Mouse (Mus musculus) adrenal gland, adult 8-10 months (tissue): Measurements from ENCODE around the gene Ephb1. TPM values are rescaled to one million over a fixed set of nuclear protein-coding genes. Genes with fewer than 3 reads are reported as not detected.

Experiments used
- DNase-seq: peaks from one replicate; pipeline ENCODE4 v3.0.0; 2022
- total RNA-seq, 4 experiments: library from RNA; stranded (reverse); gene quantifications; 2 replicates each; pipeline ENCODE4 v1.2.4; 2022

Ephb1 gene
- total RNA-seq, 4 experiments from 2014 or later: 1.2 to 3.1 (median 2.0) TPM

GRCm38 (mm10) chr9:102138671-102139070 lies 215.8 kb downstream of the Ephb1 start:
- no peak for DNase-seq

DNA sequence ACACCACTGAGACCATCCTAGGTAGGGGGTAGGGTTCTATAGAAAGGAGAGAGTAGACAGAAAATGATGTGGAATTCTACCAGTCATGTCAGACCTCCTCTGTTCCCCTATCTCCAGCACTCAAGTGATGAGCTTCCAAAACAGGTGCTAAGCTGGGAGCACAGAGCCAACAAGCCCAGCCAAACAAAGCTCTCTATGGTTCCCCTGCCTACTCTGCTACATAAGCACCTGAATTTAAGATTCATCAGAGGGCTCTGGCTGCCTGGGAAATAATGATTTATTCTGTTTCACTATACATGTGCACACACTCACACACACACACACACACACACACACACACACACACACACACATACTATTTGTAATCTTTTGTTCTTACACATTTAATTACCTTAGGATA lies 216.3 kb downstream of the Ephb1 start:
- no peak for DNase-seq

DNA sequence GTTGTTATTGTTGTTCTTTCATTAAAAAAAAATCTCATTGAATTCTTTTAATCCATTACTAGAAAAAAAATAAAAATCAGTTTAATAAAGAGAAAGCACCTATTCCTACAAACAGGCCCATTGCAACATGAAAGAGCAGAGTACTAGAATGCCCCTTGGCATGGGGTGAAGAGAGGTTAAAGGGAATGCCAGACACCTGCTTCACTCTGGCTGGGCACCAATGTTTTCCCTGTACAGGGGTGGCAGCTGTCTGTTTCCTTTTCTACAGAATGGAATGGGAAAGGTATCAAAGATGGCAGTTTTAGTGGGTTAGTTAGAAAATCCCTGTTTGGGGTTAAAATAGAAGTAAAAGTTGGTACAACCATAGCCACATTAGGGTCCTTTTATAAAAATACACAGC lies 224.0 kb downstream of the Ephb1 start:
- no peak for DNase-seq

- DNase-seq: no peak
Measured at GRCm38 (mm10) chr9:102126510-102126909, 228.0 kb downstream of the Ephb1 start.

DNA sequence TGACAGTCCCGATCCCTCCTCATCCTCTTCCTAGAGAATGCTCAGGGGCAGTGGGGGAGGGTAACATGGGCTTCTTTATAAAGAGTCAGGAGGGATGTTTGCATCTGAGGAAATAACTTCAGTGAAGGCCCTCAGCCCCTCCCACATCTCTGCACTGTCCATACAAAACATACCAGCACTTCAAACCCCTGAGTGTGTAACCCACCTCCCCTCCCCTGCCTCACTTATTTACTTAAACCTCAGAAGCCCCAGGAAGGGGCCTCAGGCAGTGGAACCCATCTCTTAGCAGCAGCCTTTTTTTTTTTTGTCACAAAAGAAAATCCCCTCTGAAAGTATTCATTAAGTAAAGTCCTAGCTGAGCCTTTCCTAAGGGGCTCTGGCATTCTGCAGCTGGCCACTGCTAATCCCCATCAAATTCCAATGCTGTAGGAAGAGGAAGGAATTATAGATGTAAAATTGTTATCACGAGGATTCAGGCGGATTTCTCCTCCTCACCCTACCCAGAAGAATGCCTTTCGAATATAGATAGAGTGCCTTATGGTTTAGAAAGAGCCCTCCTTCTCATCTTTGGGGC lies 231.5 kb downstream of the Ephb1 start:
- no peak for DNase-seq

DNA sequence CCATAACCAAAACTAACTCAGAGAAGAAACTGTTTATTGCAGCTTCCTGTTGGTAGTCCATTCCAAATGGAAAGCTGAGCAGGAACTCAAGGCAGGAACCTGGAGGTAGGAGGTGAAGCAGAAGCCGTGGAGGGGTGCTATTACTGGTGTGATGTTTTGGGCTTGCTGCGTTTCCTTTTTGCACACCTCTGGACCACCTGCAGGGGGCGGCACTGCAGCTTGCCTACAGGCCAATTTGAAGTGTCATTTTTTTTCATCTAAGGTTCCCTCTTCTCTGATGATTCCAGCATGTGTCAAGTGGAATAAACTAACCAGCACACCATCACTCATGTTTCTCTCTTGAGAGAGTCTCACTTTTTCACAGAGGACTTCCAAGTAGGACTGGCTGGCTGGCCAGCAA lies 235.1 kb downstream of the Ephb1 start:
- DNase-seq: no peak

- no peak for DNase-seq
Measured at GRCm38 (mm10) chr9:102115326-102115725, 239.2 kb downstream of the Ephb1 start.

- DNase-seq: no peak
Measured at GRCm38 (mm10) chr9:102111471-102111870, 243.0 kb downstream of the Ephb1 start.

- DNase-seq: no peak
Measured at GRCm38 (mm10) chr9:102107978-102108377, 246.5 kb downstream of the Ephb1 start.

DNA sequence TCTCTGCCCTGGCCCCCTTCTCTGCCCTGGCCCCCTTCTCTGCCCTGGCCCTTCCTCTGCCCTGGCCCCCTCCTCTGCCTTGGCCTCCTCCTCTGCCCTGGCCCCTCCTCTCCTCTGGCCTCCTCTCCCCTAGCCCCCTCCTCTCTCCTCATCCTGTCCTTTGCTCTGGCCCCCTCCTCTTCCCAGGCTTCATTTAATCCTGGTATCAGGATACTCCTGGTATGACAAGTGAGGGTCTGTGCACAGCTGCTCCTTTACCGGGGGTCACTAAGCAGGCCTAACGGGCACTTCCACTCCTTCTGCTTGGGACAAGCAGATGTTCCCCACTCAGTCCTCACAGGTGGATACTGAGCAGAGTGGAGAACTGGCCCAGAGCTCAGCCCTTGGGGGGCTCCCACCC lies 247.3 kb downstream of the Ephb1 start:
- DNase-seq: no peak

DNA sequence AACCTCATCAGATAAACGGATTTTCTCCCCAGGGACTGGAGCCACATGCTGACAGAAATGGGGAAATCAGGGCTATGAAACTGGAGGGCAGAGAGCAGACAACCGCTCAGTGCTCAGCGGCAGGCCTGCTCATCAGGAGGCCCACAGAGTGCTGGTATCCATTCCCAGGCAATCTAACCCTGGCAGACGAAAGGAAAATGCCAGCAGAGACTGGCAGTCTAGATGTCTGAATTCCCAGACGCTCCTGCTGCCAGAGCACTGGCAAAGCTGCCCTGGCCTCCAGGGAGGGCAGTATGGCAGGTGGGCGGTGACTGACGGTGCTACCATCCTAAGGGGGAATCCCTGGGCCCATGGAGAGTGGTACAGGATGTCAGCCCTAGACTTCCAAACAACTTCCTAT lies 257.7 kb downstream of the Ephb1 start:
- no peak for DNase-seq

- DNase-seq: no peak
Measured at GRCm38 (mm10) chr9:102088598-102088997, 265.9 kb downstream of the Ephb1 start.

- no peak for DNase-seq
Measured at GRCm38 (mm10) chr9:102086053-102086706, 268.3 kb downstream of the Ephb1 start.

GRCm38 (mm10) chr9:102085477-102085876 lies 269.0 kb downstream of the Ephb1 start:
- DNase-seq: no peak

DNA sequence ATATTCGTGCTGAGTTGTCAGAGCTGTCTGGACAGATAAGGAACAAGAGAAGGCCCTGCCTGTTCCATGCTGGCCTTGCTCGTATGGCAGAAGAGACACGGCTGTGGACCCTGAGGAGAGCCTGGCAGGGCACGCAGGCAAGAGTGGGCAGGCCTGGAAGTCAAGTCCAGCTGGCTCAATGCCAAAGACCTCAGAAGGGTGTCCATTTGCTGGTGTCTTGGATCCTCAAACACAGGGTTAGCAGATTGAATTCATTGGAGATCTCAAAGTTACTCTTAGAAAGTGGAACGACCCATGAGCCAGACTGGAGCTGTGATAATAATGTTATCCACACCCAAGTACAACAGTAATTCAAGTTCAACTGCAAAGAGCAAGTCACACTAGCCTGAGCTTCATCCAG lies 273.6 kb downstream of the Ephb1 start:
- DNase-seq: no peak

- no peak for DNase-seq
Measured at GRCm38 (mm10) chr9:102079151-102079550, 275.3 kb downstream of the Ephb1 start.

DNA sequence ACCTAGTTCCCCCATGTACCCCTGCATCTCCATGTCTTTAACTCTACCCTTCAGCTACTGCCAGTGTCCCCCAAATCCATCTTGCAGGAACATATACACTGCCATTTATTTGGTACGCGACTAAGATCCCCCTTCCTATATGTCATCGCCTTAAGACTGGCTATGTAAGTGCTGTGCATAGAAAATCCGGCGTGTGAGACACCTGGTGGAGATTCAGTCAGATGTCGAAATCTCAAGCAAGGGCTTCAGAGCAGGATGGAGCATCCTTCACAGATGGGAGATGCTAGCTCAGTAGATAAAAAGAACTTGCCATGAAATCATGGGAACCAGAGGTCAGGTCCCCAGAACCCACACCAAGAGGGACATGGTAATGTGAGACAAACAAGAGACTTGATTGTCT lies 276.3 kb downstream of the Ephb1 start:
- DNase-seq: no peak

- no peak for DNase-seq
Measured at GRCm38 (mm10) chr9:102075539-102075938, 279.0 kb downstream of the Ephb1 start.

DNA sequence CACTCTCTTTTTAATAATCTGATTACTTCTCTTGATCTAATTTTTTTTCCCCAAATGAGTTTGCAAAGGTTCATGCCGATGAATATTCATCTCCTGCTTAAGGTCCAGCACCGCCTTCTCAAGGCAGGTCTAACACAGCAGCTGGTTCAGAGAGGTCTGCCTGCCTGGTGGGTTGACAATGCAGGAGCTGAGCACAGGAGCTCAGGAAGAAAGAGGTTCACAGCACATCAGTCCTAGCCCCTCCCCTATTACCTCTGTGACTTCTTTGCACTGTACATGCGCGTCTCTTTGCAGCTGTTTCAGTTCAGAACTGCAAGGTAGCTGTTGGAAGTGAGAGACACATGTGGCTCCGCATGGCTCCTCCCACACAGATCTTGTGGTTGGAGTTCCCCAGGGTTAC lies 281.1 kb downstream of the Ephb1 start:
- no peak for DNase-seq

DNA sequence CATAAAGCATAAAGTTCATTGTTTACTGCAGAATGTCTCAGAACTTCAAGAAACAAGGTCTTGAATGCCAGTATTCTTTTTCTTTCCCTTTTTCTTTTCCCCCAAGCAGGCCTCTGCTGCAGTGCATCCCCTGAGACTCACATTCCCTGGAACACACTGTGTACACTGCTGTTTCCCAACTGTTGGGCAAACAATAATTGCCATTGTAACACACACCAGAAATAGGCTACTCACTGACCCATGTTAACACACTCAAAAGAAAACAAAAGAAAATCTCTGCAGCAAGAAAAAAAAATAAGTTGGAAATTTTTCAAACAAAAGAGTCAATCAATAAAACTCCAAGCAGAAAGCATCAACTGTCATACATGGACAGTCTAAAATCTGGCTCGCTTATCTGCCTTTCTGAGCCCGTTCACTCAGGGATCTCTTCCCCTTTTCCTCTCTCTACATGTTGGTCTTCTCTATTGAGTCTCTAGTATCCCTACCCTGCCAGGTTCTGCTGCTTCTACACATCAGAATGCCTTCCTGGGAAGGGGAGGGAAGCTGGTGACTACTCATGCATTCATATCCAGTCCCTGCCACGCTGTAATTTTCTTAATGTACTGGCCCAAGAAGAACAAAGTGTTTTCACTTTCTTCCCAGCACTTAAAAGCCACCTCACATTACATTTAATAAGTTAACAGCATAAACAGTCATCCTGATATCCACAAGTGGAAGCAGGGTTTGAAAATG lies 285.2 kb downstream of the Ephb1 start:
- DNase-seq: no peak

- DNase-seq: no peak
Measured at GRCm38 (mm10) chr9:102066601-102067000, 287.9 kb downstream of the Ephb1 start.

DNA sequence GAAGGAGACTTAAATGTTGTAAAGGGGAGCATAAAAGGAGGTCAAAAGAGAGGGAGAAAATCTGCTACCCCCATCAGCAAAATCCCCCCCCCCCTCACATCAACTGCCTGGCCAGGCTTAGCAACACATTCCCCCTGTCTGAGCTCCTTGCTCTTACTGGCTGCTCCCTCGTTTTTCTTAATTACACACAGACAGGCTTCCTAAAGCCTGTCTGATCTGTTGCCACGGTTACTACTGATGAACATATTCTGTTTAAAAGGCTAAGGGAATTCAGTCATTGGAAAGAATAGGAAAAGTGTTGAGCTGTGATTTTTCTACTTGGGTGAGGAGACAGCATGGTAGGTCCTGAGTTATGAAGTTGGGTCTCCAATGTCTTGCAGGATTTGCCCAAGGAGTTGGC lies 308.6 kb downstream of the Ephb1 start:
- no peak for DNase-seq

DNA sequence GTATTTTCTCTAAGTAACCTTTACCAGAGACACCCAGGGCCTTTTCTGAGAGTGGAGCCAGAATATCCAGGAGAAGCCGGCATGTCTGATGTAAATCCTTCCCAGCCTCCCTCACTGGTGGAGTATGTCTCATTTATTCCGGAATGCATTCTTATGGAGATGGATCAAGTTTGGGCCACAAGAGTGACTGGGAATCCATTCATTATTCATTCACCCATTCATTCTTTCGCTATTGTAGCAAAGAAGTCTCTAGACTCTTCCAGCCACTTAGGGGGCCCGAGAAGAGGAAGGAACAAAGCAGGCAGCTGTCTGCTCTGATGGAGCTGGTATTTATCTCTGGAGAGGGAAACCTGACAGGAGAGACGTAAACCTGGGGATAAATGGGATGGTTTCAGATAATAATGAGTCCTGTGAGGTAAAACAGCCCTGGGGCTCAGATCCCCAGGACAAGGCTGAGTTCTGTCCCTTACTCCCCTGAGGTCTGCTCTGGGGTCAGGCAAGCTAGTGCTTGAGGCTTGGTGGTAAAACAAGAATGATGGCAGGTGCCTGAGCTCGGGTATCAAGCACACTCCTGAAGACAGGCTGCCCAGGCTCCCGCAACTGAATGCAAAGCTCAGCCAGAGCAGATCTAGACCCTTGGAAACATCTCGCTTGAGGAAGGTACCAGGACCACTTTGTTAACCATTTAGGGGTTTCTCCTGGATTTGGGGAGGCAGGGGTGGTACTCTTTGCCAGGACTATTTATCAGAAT lies 309.2 kb downstream of the Ephb1 start:
- no peak for DNase-seq
